In the genomic region with DNA sequence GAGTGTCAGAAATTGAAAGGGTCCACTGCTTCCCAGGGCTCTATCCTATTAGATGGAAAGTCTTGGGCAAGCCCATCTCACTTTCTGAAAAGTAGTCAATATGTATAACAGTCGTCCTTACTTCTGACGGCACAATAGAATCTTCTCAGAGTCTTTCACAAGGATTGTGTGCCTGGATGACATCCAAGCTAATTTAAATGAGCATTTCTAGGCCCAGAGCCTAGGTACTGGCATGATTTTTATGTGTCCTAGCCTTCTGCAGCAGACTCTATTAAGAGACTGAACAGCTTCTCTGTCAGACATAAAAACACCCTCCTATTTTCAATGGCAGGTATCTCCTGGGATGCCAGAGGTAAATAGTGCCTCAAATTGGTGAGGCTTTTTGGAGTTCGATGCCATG, we compare ENCODE assay signal across 24 mouse cellular contexts.
DNase-seq lines count a peak whose midpoint lies in the region; ATAC-seq and TF ChIP-seq lines count a peak whose summit lies in the region.
"Had no signal": no experiment of that assay in that cellular context is flagged by ENCODE, and none has a peak within 500 bp of the region (broad histone marks: within the 10 kb centered on the region; RNA-seq: fewer than 3 reads in every experiment).

No protein-coding gene starts in this region.

- no peaks in the 10 kb centered on the region for H3K36me3 ChIP-seq in forebrain, postnatal 0 days (ENCODE audit: insufficient read depth)
- H3K36me3 ChIP-seq in forebrain, embryonic 11.5 days (ENCODE audit: control insufficient read depth, insufficient read depth, low read length): no peaks in the 10 kb centered on the region
- no peaks in the 10 kb centered on the region for H3K36me3 ChIP-seq in midbrain, embryonic 11.5 days (ENCODE audit: control insufficient read depth, insufficient read depth, low read length)
- H3K36me3 ChIP-seq in midbrain, embryonic 13.5 days: no peaks in the 10 kb centered on the region
- H3K36me3 ChIP-seq: embryonic facial prominence, embryonic 10.5 days; embryonic facial prominence, embryonic 13.5 days; hindbrain, embryonic 13.5 days had no signal

- DNase-seq in forebrain, postnatal 0 days: peak; percentile 10
- no peak for DNase-seq in forebrain, embryonic 11.5 days (ENCODE audit: low spot score)
- peak; percentile 72 for DNase-seq in midbrain, embryonic 11.5 days (ENCODE audit: low spot score, missing footprints)
- DNase-seq in brain, embryonic 14.5 days (ENCODE audit: low read depth): peak; percentile 52
- no peak for DNase-seq in right cerebral cortex, postnatal 14 days
- DNase-seq: adrenal gland, adult 2 months; adrenal gland, postnatal 14 days; cerebellum, adult 11-12 months; cerebellum, adult 8-10 months; cerebellum, postnatal 36 days; embryo, embryonic 11 days; gastrocnemius, adult 2 months; gastrocnemius, postnatal 14 days; heart, adult 11 months had no signal

- H3K27ac ChIP-seq in forebrain, postnatal 0 days (ENCODE audit: low read depth, low read length): no peak overlapping the region
- H3K27ac ChIP-seq in forebrain, embryonic 11.5 days (ENCODE audit: low read depth, low read length): no peak overlapping the region
- H3K27ac ChIP-seq in midbrain, embryonic 11.5 days (ENCODE audit: low read depth, low read length): no peak overlapping the region
- H3K27ac ChIP-seq in midbrain, embryonic 13.5 days: no peak overlapping the region
- H3K27ac ChIP-seq: embryonic facial prominence, embryonic 10.5 days; embryonic facial prominence, embryonic 13.5 days; gastrocnemius, adult 2 months; hindbrain, embryonic 13.5 days had no signal

- no peak overlapping the region for H3K4me2 ChIP-seq in forebrain, postnatal 0 days (ENCODE audit: low read depth)
- H3K4me2 ChIP-seq in forebrain, embryonic 11.5 days (ENCODE audit: low read depth, low read length, severe bottlenecking): no peak overlapping the region
- no peak overlapping the region for H3K4me2 ChIP-seq in midbrain, embryonic 11.5 days
- H3K4me2 ChIP-seq in midbrain, embryonic 13.5 days (replicated peaks): no peak overlapping the region
- H3K4me2 ChIP-seq: embryonic facial prominence, embryonic 13.5 days; heart, embryonic 11.5 days; hindbrain, embryonic 13.5 days had no signal

- no peak overlapping the region for H3K9ac ChIP-seq in forebrain, postnatal 0 days
- H3K9ac ChIP-seq in forebrain, embryonic 11.5 days (ENCODE audit: low read length): no peak overlapping the region
- H3K9ac ChIP-seq in midbrain, embryonic 11.5 days (ENCODE audit: low read length): no peak overlapping the region
- H3K9ac ChIP-seq in midbrain, embryonic 13.5 days (replicated peaks): no peak overlapping the region
- H3K9ac ChIP-seq: embryonic facial prominence, embryonic 13.5 days; hindbrain, embryonic 13.5 days had no signal

- no peaks in the 10 kb centered on the region for H3K9me3 ChIP-seq in forebrain, postnatal 0 days (ENCODE audit: low read length)
- no peaks in the 10 kb centered on the region for H3K9me3 ChIP-seq in forebrain, embryonic 11.5 days (ENCODE audit: control insufficient read depth, low read length)
- H3K9me3 ChIP-seq in midbrain, embryonic 11.5 days (ENCODE audit: control insufficient read depth, low read length): no peaks in the 10 kb centered on the region
- no peaks in the 10 kb centered on the region for H3K9me3 ChIP-seq in midbrain, embryonic 13.5 days
- H3K9me3 ChIP-seq: embryonic facial prominence, embryonic 10.5 days; embryonic facial prominence, embryonic 13.5 days; hindbrain, embryonic 13.5 days had no signal

- no peak for TF ChIP-seq POLR2A in brain, embryonic 14.5 days (IDR thresholded peaks at IDR 0.05; ENCODE audit: borderline replicate concordance, extremely low read depth, insufficient read depth, insufficient read length, poor library complexity, severe bottlenecking)

- no peak for ATAC-seq in forebrain, postnatal 0 days
- ATAC-seq in forebrain, embryonic 11.5 days (replicated peaks; ENCODE audit: low FRiP score): no peak
- ATAC-seq in midbrain, embryonic 11.5 days (ENCODE audit: low FRiP score): no peak
- ATAC-seq in midbrain, embryonic 13.5 days: no peak
- ATAC-seq: CD4-positive, CD25-positive, alpha-beta regulatory T cell, adult 4 months; hindbrain, embryonic 16.5 days; inflammation-experienced regulatory T-cells, adult 6 months; intestine, embryonic 16.5 days had no signal

- H3K4me1 ChIP-seq in forebrain, postnatal 0 days (ENCODE audit: insufficient read depth): no peaks in the 10 kb centered on the region; the same call in 1 of the 2 replicates
- H3K4me1 ChIP-seq in forebrain, embryonic 11.5 days (replicated peaks; ENCODE audit: control insufficient read depth, insufficient read depth, low read length): no peaks in the 10 kb centered on the region
- no peaks in the 10 kb centered on the region for H3K4me1 ChIP-seq in midbrain, embryonic 11.5 days (ENCODE audit: control insufficient read depth, insufficient read depth, low read length)
- H3K4me1 ChIP-seq in midbrain, embryonic 13.5 days (replicated peaks): peaks cover 5% of the 10 kb centered on the region; the same call in 1 of the 2 replicates
- H3K4me1 ChIP-seq: embryonic facial prominence, embryonic 10.5 days; embryonic facial prominence, embryonic 13.5 days had no signal

- H3K4me3 ChIP-seq in forebrain, postnatal 0 days (ENCODE audit: low read depth, low read length): no peak overlapping the region
- no peak overlapping the region for H3K4me3 ChIP-seq in forebrain, embryonic 11.5 days (ENCODE audit: low read depth, low read length)
- no peak overlapping the region for H3K4me3 ChIP-seq in midbrain, embryonic 11.5 days (ENCODE audit: low read depth, low read length)
- H3K4me3 ChIP-seq in midbrain, embryonic 13.5 days (replicated peaks): no peak overlapping the region
- H3K4me3 ChIP-seq: embryonic facial prominence, embryonic 10.5 days; embryonic facial prominence, embryonic 13.5 days; erythroblast, embryonic 14.5 days; gastrocnemius, adult 2 months; hindbrain, embryonic 13.5 days had no signal

- 35% methylated on average over 3 of the region's 3 CpGs for WGBS in forebrain, postnatal 0 days
- 80% methylated on average over 3 of the region's 3 CpGs for WGBS in forebrain, embryonic 11.5 days
- 73% methylated on average over 3 of the region's 3 CpGs for WGBS in midbrain, embryonic 11.5 days
- WGBS in midbrain, embryonic 13.5 days: 72% methylated on average over 3 of the region's 3 CpGs

- no peaks in the 10 kb centered on the region for H3K27me3 ChIP-seq in forebrain, postnatal 0 days (ENCODE audit: insufficient read depth, low read length)
- H3K27me3 ChIP-seq in forebrain, embryonic 11.5 days (ENCODE audit: control insufficient read depth, insufficient read depth, low read length): no peaks in the 10 kb centered on the region
- no peaks in the 10 kb centered on the region for H3K27me3 ChIP-seq in midbrain, embryonic 11.5 days (ENCODE audit: control insufficient read depth, insufficient read depth, low read length)
- H3K27me3 ChIP-seq in midbrain, embryonic 13.5 days: no peaks in the 10 kb centered on the region
- H3K27me3 ChIP-seq: embryonic facial prominence, embryonic 13.5 days; hindbrain, embryonic 13.5 days had no signal

- TF ChIP-seq CTCF in forebrain, postnatal 0 days (IDR thresholded peaks at IDR 0.05; ENCODE audit: low read depth): no peak
- no peak for TF ChIP-seq CTCF in brain, embryonic 14.5 days (IDR thresholded peaks at IDR 0.05; ENCODE audit: borderline replicate concordance, extremely low read depth, insufficient read depth, insufficient read length)

Comparison
In these comparisons a context has a peak if more than half of its experiments do, and no peak if none do; other contexts are left out.
1. DNase-seq: peak in forebrain, postnatal 0 days (single experiment), midbrain, embryonic 11.5 days (single experiment) and brain, embryonic 14.5 days (single experiment); none in forebrain, embryonic 11.5 days (single experiment) and right cerebral cortex, postnatal 14 days (single experiment).